Mouse (Mus musculus) intestine, embryonic 16.5 days (tissue): ENCODE results near the gene Flywch1. TPM values are rescaled to one million over a fixed set of nuclear protein-coding genes. Genes with fewer than 3 reads are reported as not detected.

Source experiments
- ATAC-seq: fragments of 200-750 bp; cut with Nextera tagmentation; 2 replicates; pipeline ENCODE4 v1.8.0; 2017; ENCODE audit warnings: moderate TSS enrichment, moderate library complexity
- H3K27ac ChIP-seq: fragments of 300-500 bp; sonication (generic); 2 replicates; pipeline ENCODE4 v1.5.1; 2014; ENCODE audit warnings: mild to moderate bottlenecking, low read length
- H3K27me3 ChIP-seq: fragments of 300-500 bp; sonication (generic); replicated peaks from 2 replicates; pipeline ENCODE4 v1.6.1; 2014; ENCODE audit warnings: low read length, control low read depth, mixed read lengths; ENCODE audit not compliant: control insufficient read depth, insufficient read depth
- H3K36me3 ChIP-seq: fragments of 300-500 bp; sonication (generic); 2 replicates; pipeline ENCODE4 v1.6.1; 2014; ENCODE audit warnings: low read length, control low read depth; ENCODE audit not compliant: control insufficient read depth, insufficient read depth
- H3K4me1 ChIP-seq: fragments of 300-500 bp; sonication (generic); 2 replicates; pipeline ENCODE4 v1.6.1; 2014; ENCODE audit warnings: low read length, control low read depth, mixed read lengths; ENCODE audit not compliant: control insufficient read depth, insufficient read depth
- H3K4me2 ChIP-seq: fragments of 300-500 bp; sonication (generic); 2 replicates; pipeline ENCODE4 v1.6.1; 2014; ENCODE audit warnings: low read depth, low read length, control low read depth
- H3K4me3 ChIP-seq: fragments of 300-500 bp; sonication (generic); 2 replicates; pipeline ENCODE4 v1.5.1; 2014; ENCODE audit warnings: mild to moderate bottlenecking, low read length
- H3K9ac ChIP-seq: fragments of 300-500 bp; sonication (generic); 2 replicates; pipeline ENCODE4 v1.6.1; 2014; ENCODE audit warnings: low read depth, low read length
- H3K9me3 ChIP-seq: fragments of 300-500 bp; sonication (generic); 2 replicates; pipeline ENCODE4 v1.6.1; 2016; ENCODE audit warnings: low read length, control low read depth; ENCODE audit not compliant: control insufficient read depth
- WGBS: fragments of 180-500 bp; shearing (Covaris S2); extraction: QIAGEN DNeasy Blood & Tissue Kit; methylation state at CpG from one replicate; pipeline ENCODE4 v1.1.7; 2014; 5-methylcytosine and 5-hydroxymethylcytosine counted together
- polyA plus RNA-seq: library from polyadenylated mRNA; unstranded; fragments of >200 nt; fragmentation: Nextera tagmentation; extraction: Ambion mirVana; gene quantifications from 2 replicates; pipeline ENCODE4 v1.2.1, GENCODE M21; 2015

Gene Flywch1
- polyA plus RNA-seq, 1 experiment from 2014 or later: 44.9 TPM

DNA sequence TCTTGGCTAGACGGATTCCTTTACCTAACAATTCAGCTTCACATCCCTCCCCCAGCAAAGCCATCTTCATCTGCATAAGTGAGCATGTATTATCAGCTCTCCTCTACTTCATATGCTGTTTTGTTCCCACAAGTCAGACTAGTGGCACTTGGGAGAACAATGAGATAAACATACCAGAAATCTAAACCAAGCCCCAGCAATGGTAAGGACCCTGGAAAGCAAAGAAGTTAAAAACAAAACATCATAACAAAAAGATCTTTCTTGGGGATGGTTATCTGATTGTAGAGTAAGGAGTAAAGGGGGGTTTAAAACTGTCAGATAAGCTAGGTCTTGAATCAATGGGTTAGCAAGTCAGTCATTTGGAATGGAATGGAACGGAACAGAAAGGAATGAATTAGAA lies 909 bp downstream of the Flywch1 start:
- Histone ChIP-seq H3K27me3 (no peaks in the 10 kb centered on the region), H3K36me3 (no peaks in the 10 kb centered on the region), H3K27ac (no peak overlapping the region), H3K9ac (peak overlapping the region; percentile 88; the same call in 1 of the 2 replicates), H3K4me3 (peak overlapping the region; percentile 83), H3K9me3 (no peaks in the 10 kb centered on the region), H3K4me1 (peaks cover 6% of the 10 kb centered on the region; the same call in 1 of the 2 replicates), H3K4me2 (peak overlapping the region; percentile 72)
- WGBS: 32% methylated on average over 2 of the region's 2 CpGs
- ATAC-seq: no peak

DNA sequence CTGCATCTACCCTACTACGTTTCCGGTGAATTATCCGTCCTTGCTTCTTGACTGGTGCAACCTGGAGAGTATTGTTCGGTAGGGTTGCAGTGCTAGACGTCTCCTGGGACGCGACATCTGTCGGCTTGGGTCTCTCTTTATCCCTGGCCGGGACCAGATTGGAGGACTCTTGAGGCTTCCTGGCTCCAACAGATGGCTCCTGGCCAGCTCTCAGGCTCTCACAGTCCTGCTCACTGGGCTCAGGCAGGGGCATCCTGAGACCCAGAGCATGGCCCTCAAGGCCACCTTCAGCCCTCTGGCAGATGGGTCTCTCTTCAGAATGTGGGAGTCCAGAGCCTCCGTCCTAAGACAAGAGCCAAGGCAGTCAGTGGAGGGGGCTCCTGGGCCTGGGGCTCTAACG lies 8.4 kb downstream of the Flywch1 start:
- ATAC-seq: no peak

DNA sequence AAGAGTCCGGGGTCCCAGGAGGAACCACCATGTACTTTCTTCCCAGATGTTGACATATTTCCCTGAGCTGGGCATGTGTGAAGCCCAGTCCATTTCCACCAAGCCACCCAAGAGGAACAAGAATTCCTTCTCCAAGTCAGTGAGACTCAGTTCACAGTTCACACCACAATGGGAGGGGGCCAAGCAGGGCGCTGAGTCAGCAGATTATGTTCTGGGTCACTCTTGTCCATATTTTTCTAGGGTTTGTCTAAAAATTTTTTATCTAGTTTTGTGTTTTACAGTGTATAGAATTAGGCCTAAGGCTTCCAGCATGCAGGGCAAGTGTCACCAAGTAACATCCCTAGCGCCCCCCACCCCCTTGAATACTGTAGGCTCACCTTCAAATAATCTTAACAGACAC lies 10.2 kb downstream of the Flywch1 start:
- no peak overlapping the region for H3K4me3 ChIP-seq
- H3K9ac ChIP-seq: no peak overlapping the region
- no peak overlapping the region for H3K4me2 ChIP-seq
- H3K27ac ChIP-seq: no peak overlapping the region
- H3K36me3 ChIP-seq: peaks cover 18% of the 10 kb centered on the region
- no peaks in the 10 kb centered on the region for H3K4me1 ChIP-seq
- 96% methylated on average over 3 of the region's 3 CpGs for WGBS
- H3K27me3 ChIP-seq: no peaks in the 10 kb centered on the region
- ATAC-seq: no peak
- no peaks in the 10 kb centered on the region for H3K9me3 ChIP-seq

More for the DNA sequence above, 8.4 kb downstream of the Flywch1 start:
- H3K9ac ChIP-seq: no peak overlapping the region
- H3K4me2 ChIP-seq: no peak overlapping the region
- no peak overlapping the region for H3K4me3 ChIP-seq
- H3K4me1 ChIP-seq: no peaks in the 10 kb centered on the region
- WGBS: 85% methylated on average over 11 of the region's 11 CpGs
- no peaks in the 10 kb centered on the region for H3K27me3 ChIP-seq
- peaks cover 13% of the 10 kb centered on the region for H3K36me3 ChIP-seq
- no peak overlapping the region for H3K27ac ChIP-seq
- no peaks in the 10 kb centered on the region for H3K9me3 ChIP-seq

DNA sequence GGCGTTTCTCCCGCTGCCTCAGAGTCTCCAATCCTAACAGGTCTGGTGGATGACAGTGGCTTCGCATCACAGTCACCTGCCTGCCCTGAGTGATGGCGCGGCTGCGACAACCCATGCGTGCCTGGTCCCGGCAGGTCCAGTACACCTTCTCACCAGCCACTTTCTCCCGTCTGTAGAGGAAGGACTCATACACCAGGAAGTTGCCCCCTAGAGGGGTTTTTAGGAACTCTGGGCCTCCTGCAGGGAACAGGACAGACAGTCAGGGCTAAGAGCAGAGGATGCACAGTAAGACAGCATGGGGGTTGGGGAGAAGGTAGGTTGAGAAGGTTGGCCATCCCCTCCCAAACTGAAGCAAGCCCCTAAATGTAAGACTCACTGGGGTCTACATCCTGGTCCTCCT lies 11.2 kb downstream of the Flywch1 start:
- Histone ChIP-seq H3K4me2 (no peak overlapping the region), H3K9ac (no peak overlapping the region)
- 97% methylated on average over 9 of the region's 9 CpGs for WGBS

DNA sequence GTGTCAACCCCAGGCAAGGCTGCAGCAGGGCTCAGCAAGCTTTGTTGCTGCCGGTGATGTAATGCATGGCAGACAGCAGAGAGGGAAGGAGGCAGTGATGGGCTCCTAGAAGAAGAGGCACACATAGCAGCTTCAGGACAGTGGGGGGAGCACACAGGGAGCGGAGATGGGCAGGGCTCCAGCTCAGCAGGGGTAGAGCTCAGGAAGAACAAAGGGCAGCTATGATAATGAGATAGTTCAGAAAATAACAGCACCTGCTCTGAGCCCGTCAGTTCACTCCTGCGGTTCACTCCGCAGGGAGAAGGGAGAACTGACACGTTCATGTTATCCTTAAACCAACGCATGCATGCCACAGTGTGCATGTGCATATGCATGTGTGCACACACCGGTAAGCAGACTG lies 12.6 kb downstream of the Flywch1 start:
- Histone ChIP-seq H3K27me3 (no peaks in the 10 kb centered on the region), H3K27ac (no peak overlapping the region), H3K9me3 (no peaks in the 10 kb centered on the region), H3K4me2 (no peak overlapping the region), H3K4me3 (no peak overlapping the region), H3K36me3 (peaks cover 22% of the 10 kb centered on the region), H3K9ac (no peak overlapping the region), H3K4me1 (no peaks in the 10 kb centered on the region)
- ATAC-seq: no peak
- 84% methylated on average over 8 of the region's 8 CpGs for whole genome bisulfite sequencing

More for the DNA sequence above, 11.2 kb downstream of the Flywch1 start:
- H3K27me3 ChIP-seq: no peaks in the 10 kb centered on the region
- H3K9me3 ChIP-seq: no peaks in the 10 kb centered on the region
- peaks cover 22% of the 10 kb centered on the region for H3K36me3 ChIP-seq
- H3K4me3 ChIP-seq: no peak overlapping the region
- H3K4me1 ChIP-seq: no peaks in the 10 kb centered on the region
- H3K27ac ChIP-seq: no peak overlapping the region
- ATAC-seq: no peak

DNA sequence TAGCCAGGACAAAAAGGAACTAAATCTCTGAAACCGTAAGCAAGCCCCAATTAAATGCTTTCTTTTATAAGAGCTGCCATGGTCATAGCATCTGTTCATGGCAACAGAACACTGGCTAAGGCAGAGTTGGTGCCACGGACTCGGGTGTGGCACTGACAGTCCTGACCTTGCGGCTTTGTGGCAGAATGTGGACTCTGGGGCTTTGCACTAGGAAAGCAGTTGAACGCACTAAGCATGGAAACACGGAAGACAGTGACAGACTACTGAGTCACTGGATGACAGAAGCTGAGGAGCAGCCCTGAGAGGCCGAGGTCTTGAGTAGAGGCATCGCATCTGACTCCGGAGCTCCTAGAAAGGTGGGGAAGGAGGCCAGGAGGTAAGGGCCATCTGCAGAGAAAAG lies 13.8 kb downstream of the Flywch1 start:
- WGBS: 95% methylated on average over 9 of the region's 9 CpGs
- no peaks in the 10 kb centered on the region for H3K4me1 ChIP-seq
- H3K36me3 ChIP-seq: peaks cover 22% of the 10 kb centered on the region
- H3K4me2 ChIP-seq: no peak overlapping the region
- no peaks in the 10 kb centered on the region for H3K9me3 ChIP-seq
- H3K27me3 ChIP-seq: no peaks in the 10 kb centered on the region
- no peak overlapping the region for H3K27ac ChIP-seq
- no peak for ATAC-seq
- no peak overlapping the region for H3K9ac ChIP-seq
- H3K4me3 ChIP-seq: no peak overlapping the region

DNA sequence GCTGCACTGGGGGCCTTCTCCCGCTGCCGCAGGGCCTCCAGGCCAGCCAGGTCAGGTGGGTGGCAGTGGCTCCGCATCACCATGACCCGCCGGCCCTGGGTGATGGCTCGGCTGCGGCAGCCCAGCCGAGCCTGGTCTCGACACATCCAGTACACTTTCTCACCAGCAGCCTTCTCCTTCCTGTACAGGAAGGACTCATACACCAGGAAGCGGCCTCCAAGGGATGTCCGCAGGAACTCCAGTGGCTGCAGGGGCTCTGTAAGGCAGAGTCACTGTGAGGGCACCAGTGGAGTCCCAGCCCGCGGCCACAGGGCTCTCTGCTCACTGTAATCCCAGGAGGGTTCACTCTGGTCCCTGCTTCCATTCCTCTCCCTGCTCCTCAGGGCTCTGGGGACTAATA lies 15.7 kb downstream of the Flywch1 start:
- no peaks in the 10 kb centered on the region for H3K4me1 ChIP-seq
- no peak overlapping the region for H3K4me3 ChIP-seq
- no peak overlapping the region for H3K4me2 ChIP-seq
- H3K9ac ChIP-seq: no peak overlapping the region
- peaks cover 17% of the 10 kb centered on the region for H3K36me3 ChIP-seq
- ATAC-seq: no peak; the same call in 1 of the 2 replicates
- no peaks in the 10 kb centered on the region for H3K9me3 ChIP-seq
- no peaks in the 10 kb centered on the region for H3K27me3 ChIP-seq
- WGBS: 91% methylated on average over 13 of the region's 13 CpGs
- H3K27ac ChIP-seq: no peak overlapping the region

DNA sequence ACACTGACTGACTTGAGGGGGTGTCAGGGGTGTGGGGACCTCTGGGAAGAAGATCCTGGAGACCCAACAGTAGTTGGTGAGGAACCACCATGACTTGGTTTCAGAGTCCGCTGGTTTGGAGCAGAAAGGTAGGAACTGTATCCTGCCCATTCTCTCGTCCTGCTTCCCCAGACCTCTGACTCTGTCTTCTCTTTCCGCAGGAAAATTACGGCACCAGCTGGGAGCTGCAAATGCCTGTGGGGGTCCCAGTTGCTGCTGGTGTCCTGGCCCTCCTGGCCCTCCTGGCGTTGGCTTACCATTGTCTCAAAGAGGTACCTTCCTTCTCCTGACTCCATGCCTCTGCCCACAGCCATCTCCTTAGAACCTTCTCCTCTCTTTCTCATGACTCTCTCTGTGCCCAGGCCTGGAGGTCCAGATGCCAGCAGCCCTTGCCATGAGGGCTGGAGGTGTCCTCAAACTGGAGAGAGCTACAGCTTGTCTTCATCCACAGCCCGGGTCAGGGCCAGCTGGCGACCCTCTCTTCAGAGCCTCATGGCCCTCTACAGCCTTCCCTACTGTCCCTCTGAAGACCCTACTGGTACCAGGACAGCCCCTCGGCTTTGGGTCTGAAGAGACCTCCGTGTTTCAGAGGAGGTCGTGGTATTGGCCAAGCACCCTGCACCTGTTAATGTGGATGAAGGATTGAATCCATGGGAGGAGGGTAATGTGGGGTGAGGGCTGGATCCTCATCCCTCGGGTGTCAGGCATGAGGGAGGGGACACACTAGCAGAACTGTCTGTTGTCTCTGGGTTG lies 21.8 kb downstream of the Flywch1 start:
- H3K4me3 ChIP-seq: peak overlapping the region; percentile 23
- peaks cover 18% of the 10 kb centered on the region for H3K27me3 ChIP-seq
- peaks cover 15% of the 10 kb centered on the region for H3K4me1 ChIP-seq
- no peak overlapping the region for H3K27ac ChIP-seq
- H3K9me3 ChIP-seq: no peaks in the 10 kb centered on the region
- 83% methylated on average over 11 of the region's 11 CpGs for WGBS
- no peak for ATAC-seq
- peak overlapping the region; percentile 31; the same call in 1 of the 2 replicates for H3K9ac ChIP-seq
- no peaks in the 10 kb centered on the region for H3K36me3 ChIP-seq
- peak overlapping the region; percentile 40 for H3K4me2 ChIP-seq

DNA sequence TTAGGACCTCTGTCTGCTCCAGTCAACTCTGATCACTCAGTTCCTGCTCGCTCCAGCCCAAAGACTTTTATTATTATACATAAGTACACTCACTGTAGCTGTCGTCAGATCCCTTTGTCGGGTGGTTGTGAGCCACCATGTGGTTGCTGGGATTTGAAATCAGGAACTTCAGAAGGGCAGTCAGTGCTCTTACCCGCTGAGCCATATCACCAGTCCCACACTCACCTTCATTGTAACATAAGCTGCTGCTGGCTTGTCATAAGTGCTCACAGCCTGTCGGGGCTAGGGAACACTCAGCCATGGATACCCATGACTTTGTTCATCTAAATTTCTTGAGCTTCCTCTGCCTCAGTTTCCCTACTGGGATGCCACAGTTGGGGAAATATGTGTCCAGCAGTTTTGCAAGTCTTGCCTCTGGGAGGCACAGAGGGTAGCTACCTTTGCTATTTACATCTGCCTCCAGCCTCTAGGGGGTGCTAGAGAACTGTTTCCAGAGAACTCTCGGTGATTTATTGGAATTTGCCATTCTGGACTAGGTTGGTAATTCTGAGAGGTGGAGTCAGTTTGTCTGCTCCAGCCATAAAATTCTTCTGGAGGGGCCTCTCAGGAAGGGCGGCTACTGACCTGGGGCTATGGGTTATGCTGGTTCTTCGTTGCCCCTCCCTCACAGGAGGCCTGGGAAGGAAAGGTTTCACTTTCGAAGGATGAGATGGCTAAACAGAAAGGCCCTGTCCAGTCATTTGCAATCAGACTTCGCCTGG lies 22.6 kb downstream of the Flywch1 start:
- Histone ChIP-seq H3K27ac (no peak overlapping the region), H3K9me3 (no peaks in the 10 kb centered on the region), H3K4me2 (peak overlapping the region; percentile 40), H3K4me1 (peaks cover 19% of the 10 kb centered on the region), H3K27me3 (peaks cover 25% of the 10 kb centered on the region), H3K36me3 (no peaks in the 10 kb centered on the region), H3K4me3 (peak overlapping the region; percentile 23), H3K9ac (peak overlapping the region; percentile 31; the same call in 1 of the 2 replicates)
- ATAC-seq: peak; percentile 74
- 30% methylated on average over 10 of the region's 10 CpGs for WGBS
